Mouse (Mus musculus) limb, embryonic 11.5 days (tissue): ENCODE results near the gene Fstl3. TPM values are rescaled to one million over a fixed set of nuclear protein-coding genes. Genes with fewer than 3 reads are reported as not detected.

Experiments used
- ATAC-seq: fragments of 200-750 bp; cut with Nextera tagmentation; 2 replicates; pipeline ENCODE4 v1.8.0; 2017; ENCODE audit warnings: low read depth; ENCODE audit not compliant: insufficient number of reproducible peaks, low FRiP score, low TSS enrichment
- DNase-seq: peaks from one replicate; pipeline ENCODE4 v3.0.0-alpha.2; 2015; ENCODE audit warnings: low spot score
- H3K27ac ChIP-seq: fragments of 300-500 bp; sonication (generic); replicated peaks from 2 replicates; pipeline ENCODE4 v1.5.1; 2014; ENCODE audit warnings: low read depth, mild to moderate bottlenecking, low read length
- H3K27me3 ChIP-seq: fragments of 300-500 bp; sonication (generic); 2 replicates; pipeline ENCODE4 v1.6.1; 2014; ENCODE audit warnings: mild to moderate bottlenecking, low read length, mixed read lengths; ENCODE audit not compliant: control insufficient read depth, insufficient read depth
- H3K36me3 ChIP-seq: fragments of 300-500 bp; sonication (generic); 2 replicates; pipeline ENCODE4 v1.6.1; 2014; ENCODE audit warnings: mild to moderate bottlenecking, low read length, moderate library complexity, mixed read lengths; ENCODE audit not compliant: control insufficient read depth, insufficient read depth
- H3K4me1 ChIP-seq: fragments of 300-500 bp; sonication (generic); 2 replicates; pipeline ENCODE4 v1.6.1; 2014; ENCODE audit warnings: low read length, mixed read lengths; ENCODE audit not compliant: control insufficient read depth, insufficient read depth
- H3K4me2 ChIP-seq: fragments of 300-500 bp; sonication (generic); 2 replicates; pipeline ENCODE4 v1.6.1; 2014; ENCODE audit warnings: low read depth, mild to moderate bottlenecking, moderate library complexity; ENCODE audit not compliant: severe bottlenecking
- H3K4me3 ChIP-seq: fragments of 300-500 bp; sonication (generic); 2 replicates; pipeline ENCODE4 v1.5.1; 2014; ENCODE audit warnings: low read depth, low read length
- H3K9ac ChIP-seq: fragments of 300-500 bp; sonication (generic); 2 replicates; pipeline ENCODE4 v1.6.1; 2014; ENCODE audit warnings: mild to moderate bottlenecking, low read length
- H3K9me3 ChIP-seq: fragments of 300-500 bp; sonication (generic); 2 replicates; pipeline ENCODE4 v1.6.1; 2016; ENCODE audit warnings: low read length; ENCODE audit not compliant: control insufficient read depth
- WGBS: fragments of 180-500 bp; shearing (Covaris S2); extraction: QIAGEN DNeasy Blood & Tissue Kit; methylation state at CpG from one replicate; pipeline ENCODE4 v1.1.7; 2014; 5-methylcytosine and 5-hydroxymethylcytosine counted together
- polyA plus RNA-seq: library from polyadenylated mRNA; unstranded; fragments of >200 nt; fragmentation: Nextera tagmentation; extraction: Ambion mirVana; gene quantifications from 2 replicates; pipeline ENCODE4 v1.2.1, GENCODE M21; 2014

The Fstl3 gene
- polyA plus RNA-seq, 1 experiment from 2014 or later: 1.8 TPM

DNA sequence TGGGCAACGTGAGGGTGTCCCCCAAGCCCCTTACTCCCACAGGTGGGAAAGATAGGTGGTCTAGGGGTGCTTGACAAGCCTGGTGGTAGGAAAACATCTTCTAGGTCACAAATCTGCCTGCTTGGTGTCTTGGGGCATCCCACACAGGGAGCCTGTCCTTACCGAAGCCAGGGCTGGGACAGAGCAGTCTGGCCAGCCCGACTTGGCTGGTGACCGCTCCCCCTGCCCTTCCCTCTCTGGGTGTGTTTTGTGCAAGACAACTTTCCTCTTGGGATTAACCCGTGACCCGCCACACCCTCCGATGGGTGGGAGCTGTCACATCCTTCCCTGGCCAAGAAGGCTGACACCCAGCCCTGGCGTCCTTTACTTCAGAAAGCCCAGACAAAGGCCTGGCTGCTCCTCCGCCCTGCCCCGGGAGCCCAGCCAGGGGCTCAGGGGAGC lies 17.4 kb downstream of the Fstl3 start:
- Histone ChIP-seq H3K4me3 (peak overlapping the region; percentile 93), H3K36me3 (no peaks in the 10 kb centered on the region), H3K9me3 (no peaks in the 10 kb centered on the region), H3K4me2 (peak overlapping the region; percentile 93), H3K27ac (peak overlapping the region; percentile 72; the same call in 1 of the 2 replicates), H3K27me3 (no peaks in the 10 kb centered on the region), H3K4me1 (peaks cover 15% of the 10 kb centered on the region), H3K9ac (peak overlapping the region; percentile 96)
- WGBS: 7% methylated on average over 10 of the region's 10 CpGs
- 0 out of 2 replicates have a peak, but pooled peaks have one; percentile 21 for ATAC-seq
- peak; percentile 48 for DNase-seq

DNA sequence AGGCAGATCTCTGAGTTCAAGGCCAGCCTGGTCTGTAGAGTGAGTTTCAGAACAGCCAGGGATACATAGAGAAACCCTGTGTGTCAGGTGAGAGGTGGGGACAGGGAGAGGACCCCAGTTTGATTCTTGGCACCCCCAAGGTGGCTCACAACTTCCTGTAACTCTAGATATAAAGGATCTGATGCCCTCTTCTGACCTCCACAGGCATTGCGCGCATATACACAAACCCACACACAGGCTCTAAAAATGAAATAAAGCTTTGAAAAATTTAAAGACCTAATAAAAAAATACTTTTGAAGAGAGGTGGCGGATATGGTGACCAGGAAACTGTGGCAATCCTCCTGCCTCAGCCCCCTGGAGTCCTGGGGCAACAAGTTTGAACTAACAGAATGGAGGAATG lies 18.8 kb downstream of the Fstl3 start:
- Histone ChIP-seq H3K27ac (no peak overlapping the region), H3K4me2 (no peak overlapping the region), H3K4me1 (peaks cover 15% of the 10 kb centered on the region), H3K4me3 (no peak overlapping the region), H3K27me3 (no peaks in the 10 kb centered on the region), H3K9ac (no peak overlapping the region), H3K36me3 (no peaks in the 10 kb centered on the region), H3K9me3 (no peaks in the 10 kb centered on the region)
- ATAC-seq: no peak
- 92% methylated on average over 3 of the region's 3 CpGs for WGBS
- DNase-seq: no peak

DNA sequence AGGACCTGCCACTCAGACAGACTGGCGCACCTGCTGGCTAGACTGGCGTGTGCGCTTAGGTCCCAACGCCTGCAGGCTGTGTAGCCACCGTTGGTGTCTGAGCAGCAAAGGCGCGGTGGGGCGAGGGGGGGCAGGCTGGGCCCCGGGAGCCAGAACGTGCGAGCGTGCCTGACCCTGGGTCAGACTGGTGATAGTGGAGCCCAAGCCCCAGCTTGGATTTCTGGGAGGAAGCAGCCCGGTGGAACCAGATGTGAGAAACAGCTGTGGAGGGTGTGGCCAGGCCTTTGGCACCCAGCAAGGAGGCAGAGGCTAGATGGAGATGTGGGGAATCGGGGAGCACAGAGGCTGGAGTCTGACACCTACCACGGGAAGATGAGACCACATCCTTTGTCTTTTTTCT lies 20.3 kb downstream of the Fstl3 start:
- H3K27me3 ChIP-seq: no peaks in the 10 kb centered on the region
- no peaks in the 10 kb centered on the region for H3K9me3 ChIP-seq
- 32% methylated on average over 15 of the region's 15 CpGs for WGBS
- no peaks in the 10 kb centered on the region for H3K36me3 ChIP-seq
- H3K27ac ChIP-seq: no peak overlapping the region
- H3K9ac ChIP-seq: no peak overlapping the region
- no peak overlapping the region for H3K4me3 ChIP-seq
- peaks cover 20% of the 10 kb centered on the region for H3K4me1 ChIP-seq
- H3K4me2 ChIP-seq: no peak overlapping the region
- DNase-seq (peak; percentile 47), ATAC-seq (no peak)

- ATAC-seq (no peak), DNase-seq (no peak)
- Histone ChIP-seq H3K4me3 (no peak overlapping the region), H3K27ac (no peak overlapping the region), H3K27me3 (no peaks in the 10 kb centered on the region), H3K4me1 (peaks cover 31% of the 10 kb centered on the region), H3K9me3 (no peaks in the 10 kb centered on the region), H3K9ac (no peak overlapping the region), H3K36me3 (no peaks in the 10 kb centered on the region), H3K4me2 (no peak overlapping the region)
- WGBS: 92% methylated on average over 12 of the region's 12 CpGs
These were observed 21.3 kb downstream of the Fstl3 start for GRCm38 (mm10) chr10:79798289-79798928.

DNA sequence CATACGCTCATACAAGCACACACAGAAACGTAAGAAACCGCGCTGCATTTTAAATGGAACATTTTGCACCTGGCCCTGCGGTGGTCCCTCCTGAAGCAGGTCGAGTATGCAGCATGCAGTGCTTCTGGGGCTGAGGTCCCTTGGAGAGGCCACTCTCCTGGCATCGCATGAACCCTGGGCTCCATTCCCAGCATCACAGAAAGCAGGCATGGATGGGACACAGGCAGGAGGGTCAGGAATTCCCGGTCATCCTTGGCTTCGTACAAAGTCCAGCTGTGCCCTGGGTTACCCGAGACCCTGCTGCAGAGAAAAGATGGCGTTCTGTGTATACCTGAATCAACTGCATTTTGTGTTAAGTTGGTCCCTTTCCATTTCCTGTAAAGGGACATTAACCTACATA lies 23.4 kb downstream of the Fstl3 start:
- H3K27me3 ChIP-seq: no peaks in the 10 kb centered on the region
- H3K9me3 ChIP-seq: no peaks in the 10 kb centered on the region
- peaks cover 36% of the 10 kb centered on the region for H3K4me1 ChIP-seq
- DNase-seq (no peak), ATAC-seq (no peak)
- no peak overlapping the region for H3K4me3 ChIP-seq
- H3K27ac ChIP-seq: peak overlapping the region; percentile 21; the same call in 1 of the 2 replicates
- no peak overlapping the region for H3K9ac ChIP-seq
- no peaks in the 10 kb centered on the region for H3K36me3 ChIP-seq
- no peak overlapping the region for H3K4me2 ChIP-seq
- 84% methylated on average over 11 of the region's 11 CpGs for WGBS

DNA sequence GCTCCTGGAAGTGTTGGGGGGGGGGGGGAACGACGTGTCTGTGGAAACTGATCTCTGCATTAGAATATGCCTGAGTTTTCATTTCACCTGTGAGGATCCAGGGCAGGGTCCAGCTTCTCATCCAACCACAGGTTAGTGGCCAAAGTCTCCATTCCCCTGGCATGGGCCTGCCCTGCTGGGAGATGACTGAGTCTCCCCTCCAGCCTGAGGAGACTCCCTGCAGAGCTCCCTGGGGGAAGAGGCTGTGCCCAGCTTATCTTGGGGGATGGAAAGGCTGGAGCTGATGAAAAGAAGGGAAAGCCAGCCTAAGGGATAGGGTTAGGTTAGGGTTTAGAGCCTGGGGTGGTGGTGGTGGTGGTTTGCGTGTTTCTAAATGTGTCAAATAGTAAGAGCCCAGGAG lies 24.8 kb downstream of the Fstl3 start:
- Histone ChIP-seq H3K27me3 (no peaks in the 10 kb centered on the region), H3K9ac (no peak overlapping the region), H3K27ac (no peak overlapping the region), H3K4me3 (no peak overlapping the region), H3K4me1 (peaks cover 36% of the 10 kb centered on the region), H3K4me2 (no peak overlapping the region), H3K36me3 (0 out of 2 replicates have a peak, but pooled peaks cover 2% of the 10 kb centered on the region), H3K9me3 (no peaks in the 10 kb centered on the region)
- no peak for DNase-seq
- 42% methylated on average over 2 of the region's 3 CpGs for WGBS
- ATAC-seq: no peak

- WGBS: 52% methylated on average over 11 of the region's 11 CpGs
- 0 out of 2 replicates have a peak overlapping the region, but pooled peaks have one; percentile 36 for H3K27ac ChIP-seq
These were observed 25.4 kb downstream of the Fstl3 start for GRCm38 (mm10) chr10:79802331-79802971.

DNA sequence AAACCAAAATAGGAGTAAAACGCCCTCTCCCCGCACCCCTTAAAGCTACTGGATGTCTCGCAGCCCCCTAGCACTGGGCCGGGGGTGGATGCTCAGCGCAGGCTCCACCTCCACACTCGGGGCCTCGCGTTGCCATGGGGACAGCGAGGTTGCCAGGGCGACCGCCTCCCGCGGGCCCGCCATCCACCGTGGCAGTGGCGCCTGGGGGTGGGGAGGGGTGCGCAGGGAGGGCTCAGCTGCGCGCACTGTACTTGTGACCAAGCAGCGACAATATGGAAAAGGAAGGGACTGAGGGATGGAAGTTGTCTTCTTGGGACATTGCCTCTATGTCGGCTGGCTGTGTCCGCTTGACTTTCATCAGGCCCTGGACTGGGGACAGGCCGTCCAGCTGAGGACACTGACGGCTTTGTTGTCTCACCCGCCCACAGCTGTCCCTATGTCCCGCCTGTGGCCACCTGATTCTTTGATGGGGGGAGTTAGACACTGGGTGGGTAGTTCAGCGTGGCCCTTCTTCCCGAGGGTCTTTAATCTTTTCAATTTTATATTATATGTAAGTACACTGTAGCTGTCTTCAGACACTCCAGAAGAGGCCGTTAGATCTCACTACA lies 26.7 kb downstream of the Fstl3 start:
- H3K4me1 ChIP-seq: peaks cover 32% of the 10 kb centered on the region
- DNase-seq: peak; percentile 91
- H3K9ac ChIP-seq: no peak overlapping the region
- no peaks in the 10 kb centered on the region for H3K9me3 ChIP-seq
- WGBS: 8% methylated on average over 29 of the region's 29 CpGs
- peak overlapping the region; percentile 17 for H3K4me3 ChIP-seq
- 0 out of 2 replicates have a peak, but pooled peaks cover 2% of the 10 kb centered on the region for H3K36me3 ChIP-seq
- H3K4me2 ChIP-seq: peak overlapping the region; percentile 53
- no peaks in the 10 kb centered on the region for H3K27me3 ChIP-seq
- peak; percentile 90 for ATAC-seq
- peak overlapping the region; percentile 61; the same call in 1 of the 2 replicates for H3K27ac ChIP-seq

More at GRCm38 (mm10) chr10:79802331-79802971, 25.4 kb downstream of the Fstl3 start:
- Histone ChIP-seq H3K27me3 (no peaks in the 10 kb centered on the region), H3K9me3 (no peaks in the 10 kb centered on the region), H3K9ac (no peak overlapping the region), H3K36me3 (0 out of 2 replicates have a peak, but pooled peaks cover 2% of the 10 kb centered on the region), H3K4me3 (no peak overlapping the region), H3K4me1 (peaks cover 32% of the 10 kb centered on the region), H3K4me2 (peak overlapping the region; percentile 4; the same call in 1 of the 2 replicates)
- ATAC-seq: no peak
- DNase-seq: no peak
